Mouse (Mus musculus) B cell, adult 62 days (primary cell): Measurements from ENCODE around the gene Net1. TPM values are rescaled to one million over a fixed set of nuclear protein-coding genes. Genes with fewer than 3 reads are reported as not detected.

Experiments used
- total RNA-seq: library from RNA; stranded (reverse); gene quantifications from 4 replicates; pipeline ENCODE4 v1.2.4, GENCODE M21; 2023

Net1 gene
- 28.7 to 35.1 TPM (median 32.3 TPM) in 4 replicates for total RNA-seq

DNA sequence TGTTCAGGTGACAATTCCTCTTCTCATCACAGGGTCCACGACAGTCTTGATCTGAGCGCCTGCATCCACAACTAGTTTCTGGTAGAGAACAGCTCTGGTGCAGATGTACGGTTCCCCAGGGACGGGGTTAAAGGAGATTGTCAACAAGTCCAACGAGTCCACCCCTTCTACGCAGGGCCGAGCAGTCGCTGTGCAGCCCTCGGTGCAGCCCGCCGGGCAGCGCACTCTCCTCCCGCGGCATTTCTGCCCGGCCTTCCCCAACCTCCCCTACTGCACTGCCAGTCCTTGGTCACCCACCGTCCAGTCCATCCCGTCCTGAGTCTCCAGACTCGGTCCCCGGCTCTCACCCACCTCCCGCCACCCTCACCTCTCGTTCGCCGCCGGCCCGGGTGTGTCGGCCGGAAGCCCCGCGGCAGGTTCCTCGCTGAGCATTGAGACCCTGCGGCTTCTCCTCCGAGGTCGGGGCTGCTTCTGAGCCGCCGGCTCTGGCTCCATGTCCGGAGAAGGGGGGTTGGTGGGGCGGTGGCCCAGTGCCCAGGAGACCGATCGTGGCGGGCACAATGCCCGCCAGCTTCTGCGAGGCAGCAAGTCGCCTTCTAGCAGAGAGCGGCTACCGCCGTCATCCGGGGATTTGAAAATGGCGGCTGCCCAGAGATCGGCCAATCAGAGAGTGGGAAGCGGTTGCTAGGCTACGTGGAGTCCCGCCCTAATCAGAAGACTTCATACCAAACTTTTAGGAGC, at the start of gene Net1, which contains the start of gene Tubal3:
Gene Net1 (minus strand): TSS at position 650 of the 741 bp plus-strand sequence.
Gene Tubal3 (plus strand): TSS at position 704 of the 741 bp plus-strand sequence.

DNA sequence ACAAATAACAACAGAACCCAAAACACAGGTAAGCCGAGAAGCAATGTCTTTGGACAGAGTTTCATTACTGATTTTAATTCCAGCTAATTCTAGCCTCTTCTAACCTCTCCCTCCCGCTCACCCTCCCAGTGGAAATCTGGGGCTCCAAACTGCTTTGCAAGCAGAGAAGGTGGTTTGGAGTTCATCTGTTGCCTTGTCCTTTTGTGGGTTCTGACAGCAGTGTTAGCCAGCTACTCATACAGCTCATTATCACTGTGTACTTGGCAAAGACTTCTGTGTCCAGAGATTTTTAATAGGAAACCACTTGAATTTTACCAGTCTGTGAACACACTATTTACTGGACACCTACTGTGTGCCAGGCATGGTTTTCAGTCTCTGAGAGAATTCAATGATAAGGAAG, 27.2 kb upstream of the Net1 start, which contains the start of gene Ucn3:
Gene Ucn3 (minus strand): TSS at position 101 of the 400 bp plus-strand sequence.

DNA sequence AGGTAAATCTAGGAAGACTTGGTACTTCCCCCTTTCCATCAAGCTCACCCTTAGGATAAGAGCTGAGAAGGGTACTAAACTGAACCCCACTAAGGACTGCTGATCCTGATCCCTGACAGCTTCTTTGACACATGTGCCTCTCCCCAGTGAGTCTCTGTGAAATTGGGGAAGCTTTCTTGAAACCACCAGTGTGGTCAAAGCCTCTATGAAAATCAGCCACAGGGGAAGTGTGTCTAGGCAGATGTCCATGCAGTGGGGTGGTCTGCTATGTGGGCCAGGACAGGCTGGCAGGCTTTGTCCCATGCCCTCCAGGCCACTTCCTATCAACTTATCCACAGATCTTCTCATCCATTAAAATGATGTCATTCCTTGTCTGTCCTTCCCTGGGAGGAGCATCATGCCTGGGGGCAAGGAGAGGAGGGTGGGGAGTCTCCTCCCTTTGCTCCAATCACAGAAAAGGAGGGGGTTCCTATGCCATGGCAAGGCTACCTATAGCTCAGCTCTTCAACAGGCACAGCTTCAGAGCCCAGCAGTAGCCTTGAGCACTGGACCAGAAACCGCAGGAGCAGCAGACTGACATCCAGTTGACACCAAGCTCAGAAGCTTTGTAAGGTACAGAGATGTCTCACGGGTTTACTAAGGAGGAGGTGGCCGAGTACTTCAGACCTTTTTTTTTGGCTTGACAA, 64.2 kb downstream of the Net1 start, which contains the start of gene Calm5:
Gene Calm5 (plus strand): TSS at position 526 of the 686 bp plus-strand sequence.

DNA sequence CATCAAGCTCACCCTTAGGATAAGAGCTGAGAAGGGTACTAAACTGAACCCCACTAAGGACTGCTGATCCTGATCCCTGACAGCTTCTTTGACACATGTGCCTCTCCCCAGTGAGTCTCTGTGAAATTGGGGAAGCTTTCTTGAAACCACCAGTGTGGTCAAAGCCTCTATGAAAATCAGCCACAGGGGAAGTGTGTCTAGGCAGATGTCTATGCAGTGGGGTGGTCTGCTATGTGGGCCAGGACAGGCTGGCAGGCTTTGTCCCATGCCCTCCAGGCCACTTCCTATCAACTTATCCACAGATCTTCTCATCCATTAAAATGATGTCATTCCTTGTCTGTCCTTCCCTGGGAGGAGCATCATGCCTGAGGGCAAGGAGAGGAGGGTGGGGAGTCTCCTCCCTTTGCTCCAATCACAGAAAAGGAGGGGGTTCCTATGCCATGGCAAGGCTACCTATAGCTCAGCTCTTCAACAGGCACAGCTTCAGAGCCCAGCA, 80.7 kb downstream of the Net1 start, which contains the start of gene Calm4:
Gene Calm4 (plus strand): TSS at position 446 of the 496 bp plus-strand sequence.

Other genes starting within 250 kb of the Net1 start
- gene Calml3, start 113.9 kb downstream of the Net1 start, total RNA-seq, result not detected in 4 replicates
- not detected in 4 replicates for gene Calm4, start 80.5 kb downstream of the Net1 start, total RNA-seq
- not detected in 4 replicates for gene Calm5, start 64.0 kb downstream of the Net1 start, total RNA-seq
- not detected in 4 replicates for gene Tubal3, start 54 bp upstream of the Net1 start, total RNA-seq
- not detected in 4 replicates for gene Ucn3, start 27.1 kb upstream of the Net1 start, total RNA-seq
- gene Akr1c14, start 130.8 kb upstream of the Net1 start, total RNA-seq, result not detected in 4 replicates
- gene Akr1c18, start 232.4 kb upstream of the Net1 start, total RNA-seq, result not detected in 4 replicates